Mouse (Mus musculus) forebrain, embryonic 14.5 days (tissue): ENCODE data around the gene Gsta2. TPM values are rescaled to one million over a fixed set of nuclear protein-coding genes. Genes with fewer than 3 reads are reported as not detected.

Experiments used
- ATAC-seq: fragments of 200-750 bp; cut with Nextera tagmentation; 2 replicates; pipeline ENCODE4 v1.8.0; 2017; ENCODE audit warnings: mild to moderate bottlenecking, moderate library complexity
- DNase-seq: peaks from one replicate; pipeline ENCODE4 v3.0.0-alpha.2; 2015; ENCODE audit warnings: low spot score
- H3K27ac ChIP-seq: fragments of 300-500 bp; sonication (generic); 2 replicates; pipeline ENCODE4 v1.5.1; 2014; ENCODE audit warnings: low read depth, mild to moderate bottlenecking, control low read depth, low read length, moderate library complexity
- H3K27me3 ChIP-seq: fragments of 300-500 bp; sonication (generic); replicated peaks from 2 replicates; pipeline ENCODE4 v1.6.1; 2014; ENCODE audit warnings: low read length, control low read depth, mixed read lengths; ENCODE audit not compliant: control insufficient read depth, insufficient read depth
- H3K36me3 ChIP-seq: fragments of 300-500 bp; sonication (generic); 2 replicates; pipeline ENCODE4 v1.6.1; 2014; ENCODE audit warnings: low read length, control low read depth; ENCODE audit not compliant: control insufficient read depth, insufficient read depth
- H3K4me1 ChIP-seq: fragments of 300-500 bp; sonication (generic); 2 replicates; pipeline ENCODE4 v1.6.1; 2014; ENCODE audit warnings: antibody characterized with exemption, low read length, control low read depth; ENCODE audit not compliant: control insufficient read depth, insufficient read depth
- H3K4me2 ChIP-seq: fragments of 300-500 bp; sonication (generic); 2 replicates; pipeline ENCODE4 v1.6.1; 2014; ENCODE audit warnings: mild to moderate bottlenecking, control low read depth, low read length
- H3K4me3 ChIP-seq: fragments of 300-500 bp; sonication (generic); 2 replicates; pipeline ENCODE4 v1.5.1; 2014; ENCODE audit warnings: low read depth, low read length, control low read depth
- H3K9ac ChIP-seq: fragments of 300-500 bp; sonication (generic); 2 replicates; pipeline ENCODE4 v1.6.1; 2014; ENCODE audit warnings: mild to moderate bottlenecking, low read length, control low read depth, moderate library complexity
- H3K9me3 ChIP-seq: fragments of 300-500 bp; sonication (generic); replicated peaks from 2 replicates; pipeline ENCODE4 v1.6.1; 2016; ENCODE audit warnings: low read length, control low read depth, mixed read lengths; ENCODE audit not compliant: control insufficient read depth
- WGBS: fragments of 180-500 bp; shearing (Covaris S2); extraction: QIAGEN DNeasy Blood & Tissue Kit; methylation state at CpG from one replicate; pipeline ENCODE4 v1.1.7; 2014; 5-methylcytosine and 5-hydroxymethylcytosine counted together
- polyA plus RNA-seq: library from polyadenylated mRNA; unstranded; fragments of >200 nt; fragmentation: Nextera tagmentation; extraction: Ambion mirVana; gene quantifications from 2 replicates; pipeline ENCODE4 v1.2.1, GENCODE M21; 2014

Gene Gsta2
- not detected in 2 replicates for polyA plus RNA-seq

DNA sequence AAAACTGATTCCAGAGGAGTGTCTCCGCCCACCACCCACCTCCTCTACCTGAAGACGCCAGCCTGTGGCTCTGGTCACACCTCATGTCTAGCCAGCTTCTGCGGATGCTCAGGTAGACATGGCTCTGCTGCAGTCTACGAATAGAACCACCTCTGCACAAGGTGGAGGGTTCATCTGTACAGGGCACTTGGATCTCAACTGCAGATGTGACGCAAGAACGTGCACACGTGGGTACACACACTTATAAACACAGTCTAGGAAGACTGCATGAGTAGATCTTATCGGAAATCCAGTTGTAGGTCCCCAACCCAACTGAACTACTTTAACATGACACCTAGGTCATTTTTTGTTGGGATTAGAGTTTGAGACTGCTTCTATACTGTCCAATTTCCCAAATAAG lies at the start of gene Gsta2:
Gene Gsta2 (minus strand): TSS at position 178 of the 400 bp plus-strand sequence.
- Histone ChIP-seq H3K27me3 (no peaks in the 10 kb centered on the region), H3K4me3 (no peak within 1 kb of the TSS), H3K4me2 (no peak within 1 kb of the TSS), H3K36me3 (no peaks in the 10 kb centered on the region), H3K9me3 (no peaks in the 10 kb centered on the region), H3K27ac (no peak within 1 kb of the TSS), H3K9ac (no peak within 1 kb of the TSS), H3K4me1 (no peaks in the 10 kb centered on the region)
- DNase-seq: no peak
- no peak for ATAC-seq
- WGBS: 89% methylated on average over 8 of the region's 8 CpGs

DNA sequence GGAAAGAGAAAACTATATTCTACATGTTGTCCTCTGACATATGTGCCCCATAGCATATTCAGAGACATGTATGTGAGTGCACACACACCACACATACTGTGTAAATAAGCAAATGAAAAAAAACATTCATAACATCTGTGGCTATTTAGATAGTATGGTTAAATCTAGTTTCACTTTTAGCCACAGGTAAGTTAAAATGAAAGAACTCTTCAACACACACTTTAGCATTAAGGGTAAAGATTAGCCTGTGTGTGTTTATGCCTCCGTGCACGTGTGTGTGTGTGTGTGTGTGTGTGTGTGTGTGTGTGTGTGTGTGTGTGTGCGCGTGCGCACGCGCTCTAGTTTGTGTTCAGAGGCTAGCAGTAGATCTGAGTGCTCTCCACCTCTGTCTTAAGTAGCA lies 46.0 kb upstream of the Gsta2 start:
- no peaks in the 10 kb centered on the region for H3K4me1 ChIP-seq
- H3K9ac ChIP-seq: no peak overlapping the region
- DNase-seq (no peak), ATAC-seq (no peak)
- H3K4me3 ChIP-seq: no peak overlapping the region
- H3K9me3 ChIP-seq: no peaks in the 10 kb centered on the region
- 90% methylated on average over 7 of the region's 7 CpGs for WGBS
- no peak overlapping the region for H3K4me2 ChIP-seq
- H3K27ac ChIP-seq: no peak overlapping the region
- H3K36me3 ChIP-seq: no peaks in the 10 kb centered on the region
- H3K27me3 ChIP-seq: peaks cover 13% of the 10 kb centered on the region

- Histone ChIP-seq H3K4me1 (peaks cover 4% of the 10 kb centered on the region), H3K4me3 (no peak overlapping the region), H3K27ac (no peak overlapping the region), H3K9ac (no peak overlapping the region), H3K27me3 (peaks cover 23% of the 10 kb centered on the region), H3K36me3 (no peaks in the 10 kb centered on the region), H3K9me3 (no peaks in the 10 kb centered on the region), H3K4me2 (no peak overlapping the region)
- ATAC-seq (no peak), DNase-seq (no peak)
- WGBS: 91% methylated on average over 5 of the region's 5 CpGs
Observed at GRCm38 (mm10) chr9:78400570-78400969, 45.0 kb upstream of the Gsta2 start.

- H3K27ac ChIP-seq: no peak overlapping the region
- no peaks in the 10 kb centered on the region for H3K9me3 ChIP-seq
- no peak for DNase-seq
- no peak overlapping the region for H3K9ac ChIP-seq
- H3K4me2 ChIP-seq: no peak overlapping the region; the same call in 1 of the 2 replicates
- H3K4me3 ChIP-seq: peak overlapping the region; percentile 37; the same call in 1 of the 2 replicates
- no peak for ATAC-seq
- peaks cover 4% of the 10 kb centered on the region for H3K4me1 ChIP-seq
- H3K27me3 ChIP-seq: peaks cover 45% of the 10 kb centered on the region
- no peaks in the 10 kb centered on the region for H3K36me3 ChIP-seq
- WGBS: 70% methylated on average over 9 of the region's 9 CpGs
Observed at GRCm38 (mm10) chr9:78396517-78396916, 40.9 kb upstream of the Gsta2 start.

- peak; percentile 98 for ATAC-seq
- Histone ChIP-seq H3K27me3 (peaks cover 45% of the 10 kb centered on the region), H3K4me2 (peak within 1 kb of the TSS; percentile 54), H3K4me3 (peak within 1 kb of the TSS; percentile 37), H3K4me1 (peaks cover 4% of the 10 kb centered on the region), H3K9me3 (no peaks in the 10 kb centered on the region), H3K27ac (no peak within 1 kb of the TSS), H3K9ac (peak within 1 kb of the TSS; percentile 2; the same call in 1 of the 2 replicates), H3K36me3 (no peaks in the 10 kb centered on the region)
- WGBS: 5% methylated on average over 93 of the region's 93 CpGs
- DNase-seq: peak; percentile 78
Observed at GRCm38 (mm10) chr9:78395630-78396351, 40.2 kb upstream of the Gsta2 start, which contains the start of gene Ddx43. Gene Ddx43 (plus strand): TSS chr9:78395777.

DNA sequence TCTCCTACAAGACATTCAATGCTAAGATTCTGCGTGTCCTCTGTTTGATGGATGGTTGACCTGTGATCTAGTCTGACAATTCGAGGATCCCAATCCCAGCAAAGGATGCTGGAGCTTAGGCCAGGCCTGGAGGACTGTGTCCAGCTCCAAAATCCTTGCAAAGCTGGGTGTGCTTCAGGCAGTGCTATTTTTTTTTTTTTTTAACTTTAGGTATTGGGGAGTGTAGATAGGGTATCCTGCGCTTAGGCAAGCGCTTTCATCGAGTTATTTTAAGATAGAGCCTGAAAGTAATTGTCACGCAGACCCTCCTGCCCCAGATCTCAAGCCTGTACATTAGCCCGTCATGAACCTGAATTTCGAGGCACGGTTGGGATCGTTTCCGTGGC lies 39.6 kb upstream of the Gsta2 start:
- DNase-seq (no peak), ATAC-seq (no peak; the same call in 1 of the 2 replicates)
- Histone ChIP-seq H3K27me3 (peaks cover 45% of the 10 kb centered on the region), H3K9me3 (no peaks in the 10 kb centered on the region), H3K4me1 (peaks cover 4% of the 10 kb centered on the region), H3K4me2 (peak overlapping the region; percentile 54), H3K27ac (no peak overlapping the region), H3K36me3 (no peaks in the 10 kb centered on the region), H3K9ac (no peak overlapping the region), H3K4me3 (peak overlapping the region; percentile 37)
- 40% methylated on average over 11 of the region's 11 CpGs for WGBS

DNA sequence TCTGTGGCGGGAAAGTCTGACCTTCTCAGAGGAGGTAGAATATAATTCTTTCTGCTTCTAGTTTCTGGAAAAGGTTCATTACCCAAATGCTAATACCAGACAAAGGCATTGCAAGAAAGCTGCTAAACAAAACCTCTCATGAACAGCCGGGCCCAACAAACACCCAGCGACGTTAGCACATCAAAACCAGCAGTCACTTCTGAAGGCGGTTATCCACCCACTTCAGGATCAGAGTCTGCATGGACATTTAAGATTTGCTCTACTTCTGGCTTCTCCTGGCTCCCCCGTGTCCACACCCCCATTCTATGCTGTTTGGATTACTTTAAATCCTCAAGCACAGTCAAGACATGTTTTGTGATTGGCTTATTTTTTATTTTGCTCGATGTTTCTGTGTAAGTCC lies 39.0 kb upstream of the Gsta2 start:
- ATAC-seq (no peak), DNase-seq (no peak)
- Histone ChIP-seq H3K27me3 (peaks cover 45% of the 10 kb centered on the region), H3K4me3 (no peak overlapping the region), H3K9ac (no peak overlapping the region), H3K9me3 (no peaks in the 10 kb centered on the region), H3K36me3 (no peaks in the 10 kb centered on the region), H3K4me1 (peaks cover 4% of the 10 kb centered on the region), H3K27ac (no peak overlapping the region), H3K4me2 (no peak overlapping the region)
- WGBS: 65% methylated on average over 7 of the region's 7 CpGs

GRCm38 (mm10) chr9:78393741-78394140 lies 38.2 kb upstream of the Gsta2 start:
- Histone ChIP-seq H3K27me3 (peaks cover 45% of the 10 kb centered on the region), H3K9me3 (no peaks in the 10 kb centered on the region), H3K27ac (no peak overlapping the region), H3K9ac (no peak overlapping the region), H3K4me2 (no peak overlapping the region), H3K4me1 (peaks cover 4% of the 10 kb centered on the region), H3K36me3 (no peaks in the 10 kb centered on the region), H3K4me3 (no peak overlapping the region)
- no peak for ATAC-seq
- WGBS: 85% methylated on average over 10 of the region's 10 CpGs
- DNase-seq: no peak

GRCm38 (mm10) chr9:78389981-78390380 lies 34.4 kb upstream of the Gsta2 start:
- 43% methylated on average over 5 of the region's 5 CpGs for WGBS
- Histone ChIP-seq H3K36me3 (no peaks in the 10 kb centered on the region), H3K9me3 (no peaks in the 10 kb centered on the region), H3K4me2 (no peak overlapping the region), H3K9ac (no peak overlapping the region), H3K4me3 (no peak overlapping the region), H3K27me3 (peaks cover 16% of the 10 kb centered on the region; the same call in 1 of the 2 replicates), H3K4me1 (no peaks in the 10 kb centered on the region), H3K27ac (no peak overlapping the region)
- DNase-seq: no peak
- no peak for ATAC-seq
